Mouse (Mus musculus) ES-E14 (cell line): ENCODE results near the gene Col25a1. TPM values are rescaled to one million over a fixed set of nuclear protein-coding genes. Genes with fewer than 3 reads are reported as not detected.

Experiments
- DNase-seq: peaks from one replicate; pipeline ENCODE4 v3.0.0-alpha.2; 2013; ENCODE audit warnings: low read depth, low spot score
- H3K27ac ChIP-seq: 2 replicates; pipeline ENCODE4 v1.5.1; 2012; ENCODE audit warnings: low read depth, mild to moderate bottlenecking, low read length, moderate library complexity, mixed read lengths; ENCODE audit not compliant: poor library complexity, insufficient read depth, severe bottlenecking
- H3K36me3 ChIP-seq: 2 replicates; pipeline ENCODE4 v1.6.1; 2012; ENCODE audit warnings: mild to moderate bottlenecking, low read length, moderate library complexity, mixed read lengths; ENCODE audit not compliant: control insufficient read depth, poor library complexity, insufficient read depth, severe bottlenecking
- H3K4me1 ChIP-seq, 2 experiments: fragments of 150-350 bp in 1 of 2; sonication (generic) in 1 of 2; 2 replicates each; pipeline ENCODE4 v1.6.1; 2012; ENCODE audit warnings: low read length in 2 of 2, mild to moderate bottlenecking in 1 of 2, mixed read lengths in 1 of 2; ENCODE audit not compliant: control insufficient read depth in 2 of 2, insufficient read depth in 2 of 2, poor library complexity in 1 of 2
- H3K4me3 ChIP-seq, 2 experiments: fragments of 150-350 bp in 1 of 2; sonication (generic) in 1 of 2; 2 replicates each; pipeline ENCODE4 v1.5.1; 2012; ENCODE audit warnings: low read length in 2 of 2, low read depth in 1 of 2, mild to moderate bottlenecking in 1 of 2, mixed read lengths in 1 of 2; ENCODE audit not compliant: insufficient read depth in 1 of 2, poor library complexity in 1 of 2, severe bottlenecking in 1 of 2
- H3K9ac ChIP-seq: 2 replicates; pipeline ENCODE4 v1.6.1; 2012; ENCODE audit warnings: low read depth, mild to moderate bottlenecking, low read length, mixed read lengths; ENCODE audit not compliant: poor library complexity, insufficient read depth, severe bottlenecking
- H3K9me3 ChIP-seq: fragments of 150-350 bp; sonication (generic); 2 replicates; pipeline ENCODE4 v1.6.1; 2012; ENCODE audit warnings: low read depth, mild to moderate bottlenecking, low read length; ENCODE audit not compliant: control insufficient read depth, insufficient read depth
- CHD2 ChIP-seq: IDR thresholded peaks from 2 replicates; pipeline ENCODE4 v1.6.1; 2014; ENCODE audit warnings: mild to moderate bottlenecking, low read depth, low read length, inconsistent platforms
- HCFC1 ChIP-seq: IDR thresholded peaks from 2 replicates; pipeline ENCODE4 v1.6.1; 2012; ENCODE audit warnings: low read length, inconsistent platforms, borderline replicate concordance; ENCODE audit not compliant: insufficient read depth
- MAFK ChIP-seq: IDR thresholded peaks from 2 replicates; pipeline ENCODE4 v1.6.1; 2014; ENCODE audit warnings: mild to moderate bottlenecking, low read depth, low read length, inconsistent platforms; ENCODE audit not compliant: insufficient read depth
- ZC3H11A ChIP-seq: IDR thresholded peaks from 2 replicates; pipeline ENCODE4 v1.6.1; 2012; ENCODE audit warnings: low read depth, mild to moderate bottlenecking, inconsistent platforms, low read length, borderline replicate concordance
- ZNF384 ChIP-seq: IDR thresholded peaks from 2 replicates; pipeline ENCODE4 v1.6.1; 2012; ENCODE audit warnings: low read depth, low read length, inconsistent platforms
- in situ Hi-C, 2 experiments: fragments of 600-800 bp; cut with MboI; formaldehyde crosslinking; loops; one replicate each; pipeline ENCODE4 v1.15.1; 2025; ENCODE audit warnings: low sequenced_read_pairs in 2 of 2, inconsistent platforms in 1 of 2; ENCODE audit not compliant: unreplicated experiment in 2 of 2
- total RNA-seq: library from RNA; depleted of rRNA; stranded (reverse); fragments of 300-350 nt; gene quantifications from 2 replicates; pipeline ENCODE4 v1.2.3, GENCODE M21; 2012

The Col25a1 gene
- total RNA-seq, 1 experiment, result 0.45 TPM

DNA sequence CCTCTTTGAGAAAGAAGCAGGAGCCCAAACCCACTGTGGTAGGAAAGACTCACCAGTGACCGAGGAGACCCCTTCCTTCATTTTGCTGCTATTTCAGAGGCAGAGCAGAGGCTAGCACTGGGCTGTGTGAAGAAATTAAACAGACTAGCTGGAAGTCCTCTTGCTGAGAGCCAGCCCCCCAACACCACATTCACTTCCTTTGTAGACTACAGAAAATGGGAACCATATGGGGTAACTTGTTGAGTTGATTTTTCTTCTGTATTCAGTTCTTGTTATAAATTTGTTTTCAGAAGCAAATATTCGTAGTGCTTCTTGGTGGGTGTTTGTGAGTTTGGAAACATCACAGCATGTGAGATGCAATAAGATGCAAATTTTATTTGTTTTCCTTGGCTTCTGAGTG lies 142.6 kb downstream of the Col25a1 start:
- no peak for TF ChIP-seq CHD2
- no peak for TF ChIP-seq HCFC1
- TF ChIP-seq ZC3H11A, result no peak
- no peak for TF ChIP-seq ZNF384
- TF ChIP-seq MAFK, result no peak
- no peaks in the 10 kb centered on the region for H3K4me1 ChIP-seq
- H3K9ac ChIP-seq, result no peak overlapping the region
- H3K4me3 ChIP-seq, result no peak overlapping the region
- H3K27ac ChIP-seq, result no peak overlapping the region
- in situ Hi-C loops, result no loop called here
- no peak for DNase-seq
- H3K9me3 ChIP-seq, result no peaks in the 10 kb centered on the region
- no peaks in the 10 kb centered on the region for H3K36me3 ChIP-seq

DNA sequence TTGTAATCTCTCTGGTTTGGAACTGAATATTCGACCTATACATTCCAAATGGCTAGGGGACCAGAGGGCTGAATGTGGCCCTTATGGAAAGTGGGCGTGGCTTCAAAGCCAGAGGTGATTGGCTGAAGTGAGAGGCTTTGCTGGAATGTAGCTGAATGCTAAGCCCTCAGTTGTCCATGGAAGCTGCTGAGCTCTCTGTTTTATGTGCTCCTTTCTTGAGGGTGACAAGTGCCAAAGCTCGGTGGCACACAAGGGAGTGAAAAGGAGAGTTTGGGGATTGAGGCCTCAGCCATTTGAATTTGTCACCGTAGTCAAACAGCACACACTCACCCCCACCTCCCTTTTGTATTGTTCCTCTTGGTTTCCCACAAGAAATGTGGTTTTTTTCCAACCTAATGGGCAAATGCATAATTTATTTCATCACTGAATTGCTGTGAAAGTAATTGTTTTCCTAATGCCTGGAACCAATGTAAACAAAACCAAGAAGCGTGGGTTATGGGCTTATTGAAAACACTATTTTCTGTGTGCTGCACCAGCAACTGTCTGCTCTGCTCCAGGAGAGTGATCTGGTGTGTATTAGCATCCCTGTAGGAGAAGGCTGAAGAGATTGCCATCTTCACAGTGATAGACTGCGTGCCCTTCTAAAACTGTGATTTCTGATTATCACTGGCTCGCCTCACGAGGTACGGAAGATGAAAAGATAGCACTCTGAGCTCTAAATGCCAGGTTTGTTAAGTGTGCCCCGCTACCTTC lies 147.2 kb downstream of the Col25a1 start:
- Histone ChIP-seq H3K36me3 (no peaks in the 10 kb centered on the region), H3K9me3 (no peaks in the 10 kb centered on the region), H3K27ac (no peak overlapping the region), H3K4me3 (no peak overlapping the region), H3K4me1 (no peaks in the 10 kb centered on the region), H3K9ac (no peak overlapping the region)
- in situ Hi-C loops, result no loop called here
- no peak for DNase-seq
- TF ChIP-seq ZNF384, result no peak

DNA sequence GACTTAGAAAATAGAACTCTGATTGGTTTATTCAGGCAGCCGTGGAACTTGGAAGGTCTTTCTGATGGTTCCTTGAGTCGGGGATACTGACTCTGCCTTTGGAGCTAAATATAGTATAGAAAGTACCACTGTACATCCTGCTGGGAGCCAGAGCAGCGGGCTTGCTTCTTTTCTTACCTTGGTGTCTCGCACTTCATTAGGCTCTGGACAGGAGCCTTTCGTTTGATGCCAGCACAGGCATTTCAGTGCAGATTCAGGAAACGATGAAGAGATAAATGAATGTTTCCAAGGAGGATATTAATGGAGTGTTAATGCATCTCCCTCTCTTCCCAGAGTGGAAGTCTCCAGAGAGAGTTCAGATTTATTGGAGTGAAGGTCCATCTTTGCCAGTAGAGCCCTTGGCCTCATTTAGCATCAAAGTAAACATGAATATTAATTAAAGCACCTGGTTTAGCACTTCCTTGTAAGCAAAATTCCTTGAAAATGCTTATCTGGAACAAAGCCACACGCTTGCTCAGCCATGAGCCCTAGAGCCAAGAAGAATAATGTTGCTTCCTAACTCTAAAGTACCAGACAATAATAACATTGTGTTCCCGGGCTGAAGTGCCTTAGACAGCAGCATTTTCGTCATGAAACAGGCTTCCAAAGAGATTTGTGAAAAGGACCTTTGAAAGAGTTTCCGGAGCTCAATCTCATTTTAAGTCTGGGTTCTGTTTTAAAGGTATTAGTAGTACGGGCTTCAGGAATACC lies 151.9 kb downstream of the Col25a1 start:
- DNase-seq, result no peak
- no peaks in the 10 kb centered on the region for H3K36me3 ChIP-seq
- no peaks in the 10 kb centered on the region for H3K9me3 ChIP-seq
- H3K4me1 ChIP-seq, result no peaks in the 10 kb centered on the region
- TF ChIP-seq HCFC1 (no peak), MAFK (no peak), ZC3H11A (no peak), CHD2 (no peak), ZNF384 (no peak)
- H3K27ac ChIP-seq, result no peak overlapping the region
- in situ Hi-C loops, result no loop called here
- H3K9ac ChIP-seq, result no peak overlapping the region
- no peak overlapping the region for H3K4me3 ChIP-seq

DNA sequence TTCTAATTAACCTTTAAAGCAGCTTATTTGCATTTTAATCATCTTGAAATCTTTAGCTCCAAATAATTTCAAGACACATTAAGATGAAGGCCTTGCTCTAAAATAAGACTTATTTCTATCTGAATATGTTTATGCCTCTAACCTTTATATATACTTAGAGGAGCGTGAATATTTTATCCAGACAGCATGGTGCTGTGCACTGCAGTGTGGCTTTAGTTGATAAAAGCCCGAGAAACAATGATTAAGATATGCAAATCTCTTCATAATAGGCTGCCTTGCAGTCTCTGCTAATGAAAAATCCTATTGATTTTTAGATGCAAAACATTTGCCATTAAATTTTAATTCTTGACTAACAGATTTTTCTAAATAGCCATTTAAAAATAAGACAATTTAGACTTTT lies 156.8 kb downstream of the Col25a1 start:
- in situ Hi-C loops, result no loop called here
- H3K36me3 ChIP-seq, result no peaks in the 10 kb centered on the region
- no peak for TF ChIP-seq ZC3H11A
- no peak for TF ChIP-seq HCFC1
- TF ChIP-seq MAFK, result no peak
- no peak for TF ChIP-seq ZNF384
- no peak for TF ChIP-seq CHD2
- no peak for DNase-seq
- H3K9ac ChIP-seq, result no peak overlapping the region
- H3K4me1 ChIP-seq, result no peaks in the 10 kb centered on the region
- H3K4me3 ChIP-seq, result no peak overlapping the region
- no peaks in the 10 kb centered on the region for H3K9me3 ChIP-seq
- no peak overlapping the region for H3K27ac ChIP-seq
